Mouse (Mus musculus): ENCODE measurements around the gene Rab24. TPM values are rescaled to one million over a fixed set of nuclear protein-coding genes. Genes with fewer than 3 reads are reported as not detected.

The Rab24 gene
- 119 and 194 TPM in 2 replicates for polyA plus RNA-seq (2011; ENCODE audit: insufficient read depth, insufficient read length, low replicate concordance, missing spikeins)

GRCm38 (mm10) chr13:55321434-55322129 lies at the start of gene Rab24:
Gene Rab24, minus strand, starts transcription at chr13:55321946.
- H3K4me3 ChIP-seq (replicated peaks; ENCODE audit: control insufficient read depth, low read depth, low read length), result peak within 1 kb of the TSS; percentile 97
- TF ChIP-seq CTCF (IDR thresholded peaks at IDR 0.05; ENCODE audit: control insufficient read depth, insufficient read depth, low read length), result no peak
- peak; percentile 70; the same call in 1 of the 2 replicates for TF ChIP-seq POLR2A (IDR thresholded peaks at IDR 0.05; ENCODE audit: borderline replicate concordance, control insufficient read depth, low read depth, low read length)
- WGBS, result under 1% methylated on average over 73 of the region's 73 CpGs
- peaks cover 11% of the 10 kb centered on the region for H3K4me1 ChIP-seq (ENCODE audit: control insufficient read depth, insufficient read depth, low read length)
- peak within 1 kb of the TSS; percentile 82 for H3K27ac ChIP-seq (ENCODE audit: control insufficient read depth, insufficient read depth, low read depth, low read length, poor library complexity)

- WGBS, result 61% methylated on average over 8 of the region's 8 CpGs
- peaks cover 19% of the 10 kb centered on the region for H3K4me1 ChIP-seq (ENCODE audit: control insufficient read depth, insufficient read depth, low read length)
- TF ChIP-seq POLR2A (IDR thresholded peaks at IDR 0.05; ENCODE audit: borderline replicate concordance, control insufficient read depth, low read depth, low read length), result no peak
- no peak for TF ChIP-seq CTCF (IDR thresholded peaks at IDR 0.05; ENCODE audit: control insufficient read depth, insufficient read depth, low read length)
- H3K4me3 ChIP-seq (replicated peaks; ENCODE audit: control insufficient read depth, low read depth, low read length), result peak overlapping the region; percentile 52
- peak overlapping the region; percentile 39; the same call in 1 of the 2 replicates for H3K27ac ChIP-seq (ENCODE audit: control insufficient read depth, insufficient read depth, low read depth, low read length, poor library complexity)
These were observed 49.4 kb upstream of the Rab24 start for GRCm38 (mm10) chr13:55371007-55371681.

GRCm38 (mm10) chr13:55370234-55370633 lies 48.5 kb upstream of the Rab24 start:
- H3K4me3 ChIP-seq (replicated peaks; ENCODE audit: control insufficient read depth, low read depth, low read length), result peak overlapping the region; percentile 75
- peaks cover 19% of the 10 kb centered on the region for H3K4me1 ChIP-seq (ENCODE audit: control insufficient read depth, insufficient read depth, low read length)
- WGBS, result 9% methylated on average over 3 of the region's 3 CpGs
- H3K27ac ChIP-seq (ENCODE audit: control insufficient read depth, insufficient read depth, low read depth, low read length, poor library complexity), result peak overlapping the region; percentile 94
- no peak for TF ChIP-seq POLR2A (IDR thresholded peaks at IDR 0.05; ENCODE audit: borderline replicate concordance, control insufficient read depth, low read depth, low read length)
- no peak for TF ChIP-seq CTCF (IDR thresholded peaks at IDR 0.05; ENCODE audit: control insufficient read depth, insufficient read depth, low read length)

DNA sequence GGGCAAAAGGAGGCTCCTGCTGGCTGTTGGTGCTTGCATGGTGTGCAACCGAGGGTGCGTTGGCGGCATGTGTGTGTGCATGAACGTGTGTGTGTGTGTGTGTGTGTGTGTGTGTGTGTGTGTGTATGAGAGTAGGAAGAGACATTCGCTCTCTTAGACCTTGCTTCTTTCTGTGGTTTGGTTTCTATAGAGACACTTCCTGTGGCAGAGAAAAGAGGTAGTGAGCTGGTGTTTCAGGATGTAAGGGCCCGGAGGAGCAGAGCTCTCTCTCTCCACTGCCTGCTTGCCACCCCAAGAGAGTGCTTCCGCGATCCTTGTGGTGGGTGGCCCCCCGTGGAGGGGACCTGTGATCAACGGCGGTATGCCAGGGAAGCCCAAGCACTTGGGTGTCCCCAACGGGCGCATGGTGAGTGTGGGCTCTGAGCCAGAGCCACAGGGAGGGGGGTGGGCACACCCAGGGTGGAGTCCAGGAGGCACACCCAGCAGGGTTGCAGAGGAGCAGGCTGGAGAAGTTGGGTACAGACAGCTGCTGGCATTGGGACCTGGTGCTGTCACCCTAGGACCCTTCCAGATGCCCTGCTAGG lies 47.9 kb upstream of the Rab24 start, which contains the start of gene Rgs14:
Rgs14 (plus strand) TSS at position 202 of the 584 bp plus-strand sequence.
- Histone ChIP-seq H3K4me1 (ENCODE audit: control insufficient read depth, insufficient read depth, low read length) (peaks cover 19% of the 10 kb centered on the region), H3K4me3 (replicated peaks; ENCODE audit: control insufficient read depth, low read depth, low read length) (peak within 1 kb of the TSS; percentile 75), H3K27ac (ENCODE audit: control insufficient read depth, insufficient read depth, low read depth, low read length, poor library complexity) (peak within 1 kb of the TSS; percentile 94)
- 0% methylated on average over 13 of the region's 13 CpGs for WGBS
- peak; percentile 79; the same call in 1 of the 2 replicates for TF ChIP-seq POLR2A (IDR thresholded peaks at IDR 0.05; ENCODE audit: borderline replicate concordance, control insufficient read depth, low read depth, low read length)
- no peak for TF ChIP-seq CTCF (IDR thresholded peaks at IDR 0.05; ENCODE audit: control insufficient read depth, insufficient read depth, low read length)

DNA sequence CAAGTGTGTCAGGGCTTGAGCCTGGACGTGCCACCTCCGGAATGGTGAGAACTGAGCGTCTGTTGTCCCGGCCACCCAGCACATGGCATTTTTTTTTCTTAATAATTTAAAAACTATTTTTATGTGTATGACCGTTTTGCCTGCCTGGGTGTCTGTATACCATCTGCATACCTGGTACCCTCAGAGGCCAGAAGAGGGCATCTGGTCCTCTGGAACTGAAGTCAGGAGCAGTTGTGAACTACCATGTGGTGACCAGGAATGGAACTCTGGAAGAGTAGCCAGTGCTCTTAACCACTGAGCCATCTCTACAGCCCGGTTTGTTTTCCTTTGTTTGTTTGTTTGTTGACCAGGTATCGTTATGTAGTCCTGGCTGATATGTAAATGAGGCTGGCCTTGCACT lies 46.7 kb upstream of the Rab24 start:
- Histone ChIP-seq H3K4me3 (replicated peaks; ENCODE audit: control insufficient read depth, low read depth, low read length) (no peak overlapping the region), H3K27ac (ENCODE audit: control insufficient read depth, insufficient read depth, low read depth, low read length, poor library complexity) (no peak overlapping the region), H3K4me1 (ENCODE audit: control insufficient read depth, insufficient read depth, low read length) (peaks cover 17% of the 10 kb centered on the region)
- TF ChIP-seq POLR2A (IDR thresholded peaks at IDR 0.05; ENCODE audit: borderline replicate concordance, control insufficient read depth, low read depth, low read length), result no peak
- TF ChIP-seq CTCF (IDR thresholded peaks at IDR 0.05; ENCODE audit: control insufficient read depth, insufficient read depth, low read length), result peak; percentile 36; the same call in 1 of the 2 replicates
- 57% methylated on average over 7 of the region's 7 CpGs for WGBS

DNA sequence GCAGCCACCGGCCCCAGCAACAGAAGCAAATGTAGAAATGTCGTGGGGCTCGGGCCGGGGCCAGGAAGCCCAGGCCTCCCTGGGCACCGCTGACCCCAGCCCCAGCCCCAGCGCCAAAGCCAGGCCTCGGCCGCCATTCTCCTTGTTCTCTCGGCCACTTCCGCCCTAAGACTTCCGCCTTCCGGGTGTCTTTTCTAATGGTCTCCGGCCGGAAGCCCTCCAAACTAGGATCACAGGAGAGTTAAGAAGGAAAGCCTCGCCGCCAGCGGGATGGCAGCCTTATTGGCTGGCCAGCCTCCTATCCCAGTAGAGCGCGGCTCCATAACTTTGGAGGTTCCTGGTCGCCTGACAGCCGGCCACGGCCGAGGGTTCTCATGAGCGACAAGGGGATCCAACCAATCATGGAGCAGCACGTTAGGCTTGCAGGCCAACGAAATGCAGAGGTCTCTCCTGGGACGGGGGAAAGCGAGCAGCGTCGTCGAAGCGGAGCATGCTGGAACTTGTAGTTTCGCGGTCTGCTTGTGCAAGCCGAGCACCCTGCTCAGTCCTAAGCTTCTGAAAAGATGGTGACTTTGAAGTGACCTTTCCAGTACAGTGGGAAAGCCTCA lies 40.8 kb upstream of the Rab24 start, which contains the start of gene Lman2:
Lman2 (minus strand) TSS at position 331 of the 608 bp plus-strand sequence.
- peak within 1 kb of the TSS; percentile 96 for H3K27ac ChIP-seq (ENCODE audit: control insufficient read depth, insufficient read depth, low read depth, low read length, poor library complexity)
- H3K4me3 ChIP-seq (replicated peaks; ENCODE audit: control insufficient read depth, low read depth, low read length), result peak within 1 kb of the TSS; percentile 97
- H3K4me1 ChIP-seq (ENCODE audit: control insufficient read depth, insufficient read depth, low read length), result peaks cover 5% of the 10 kb centered on the region; the same call in 1 of the 2 replicates
- under 1% methylated on average over 35 of the region's 35 CpGs for WGBS
- TF ChIP-seq CTCF (IDR thresholded peaks at IDR 0.05; ENCODE audit: control insufficient read depth, insufficient read depth, low read length) (peak; percentile 15; the same call in 1 of the 2 replicates), POLR2A (IDR thresholded peaks at IDR 0.05; ENCODE audit: borderline replicate concordance, control insufficient read depth, low read depth, low read length) (peak; percentile 47; the same call in 1 of the 2 replicates)

GRCm38 (mm10) chr13:55361974-55362452 lies 40.3 kb upstream of the Rab24 start:
- peak overlapping the region; percentile 96 for H3K27ac ChIP-seq (ENCODE audit: control insufficient read depth, insufficient read depth, low read depth, low read length, poor library complexity)
- under 1% methylated on average over 32 of the region's 32 CpGs for WGBS
- no peak; the same call in 1 of the 2 replicates for TF ChIP-seq CTCF (IDR thresholded peaks at IDR 0.05; ENCODE audit: control insufficient read depth, insufficient read depth, low read length)
- TF ChIP-seq POLR2A (IDR thresholded peaks at IDR 0.05; ENCODE audit: borderline replicate concordance, control insufficient read depth, low read depth, low read length), result no peak
- H3K4me1 ChIP-seq (ENCODE audit: control insufficient read depth, insufficient read depth, low read length), result peaks cover 5% of the 10 kb centered on the region; the same call in 1 of the 2 replicates
- H3K4me3 ChIP-seq (replicated peaks; ENCODE audit: control insufficient read depth, low read depth, low read length), result peak overlapping the region; percentile 97

Data from bone marrow, adult 2 months (tissue).